Mouse (Mus musculus): ENCODE results near the gene Cfap77. TPM values are rescaled to one million over a fixed set of nuclear protein-coding genes. Genes with fewer than 3 reads are reported as not detected.

The Cfap77 gene
- polyA plus RNA-seq, 1 experiment: 0.38 TPM

GRCm38 (mm10) chr2:29075331-29076070 is 20.6 kb upstream of the Cfap77 start:
- H3K27me3 ChIP-seq (ENCODE audit: control insufficient read depth, insufficient read depth, low read length): no peaks in the 10 kb centered on the region
- no peaks in the 10 kb centered on the region for H3K4me1 ChIP-seq (replicated peaks; ENCODE audit: control insufficient read depth, insufficient read depth, low read length)
- H3K4me3 ChIP-seq (ENCODE audit: control insufficient read depth, insufficient read depth, low read length): no peak overlapping the region
- peaks cover 65% of the 10 kb centered on the region for H3K36me3 ChIP-seq (ENCODE audit: control insufficient read depth, insufficient read depth, low read length)
- H3K27ac ChIP-seq (ENCODE audit: control insufficient read depth, insufficient read depth, low read length): no peak overlapping the region
- TF ChIP-seq CTCF (IDR thresholded peaks at IDR 0.05; ENCODE audit: borderline replicate concordance, control insufficient read depth, extremely low read depth, insufficient read depth, low read length, poor library complexity) (no peak), POLR2A (IDR thresholded peaks at IDR 0.05; ENCODE audit: control insufficient read depth, extremely low read depth, insufficient read depth, low read length, poor library complexity) (no peak)
- no peak for DNase-seq
- WGBS: 98% methylated on average over 11 of the region's 11 CpGs

- no peaks in the 10 kb centered on the region for H3K4me1 ChIP-seq (replicated peaks; ENCODE audit: control insufficient read depth, insufficient read depth, low read length)
- no peak overlapping the region for H3K27ac ChIP-seq (ENCODE audit: control insufficient read depth, insufficient read depth, low read length)
- H3K4me3 ChIP-seq (ENCODE audit: control insufficient read depth, insufficient read depth, low read length): no peak overlapping the region
- peaks cover 63% of the 10 kb centered on the region for H3K36me3 ChIP-seq (ENCODE audit: control insufficient read depth, insufficient read depth, low read length)
- TF ChIP-seq POLR2A (IDR thresholded peaks at IDR 0.05; ENCODE audit: control insufficient read depth, extremely low read depth, insufficient read depth, low read length, poor library complexity): no peak
- TF ChIP-seq CTCF (IDR thresholded peaks at IDR 0.05; ENCODE audit: borderline replicate concordance, control insufficient read depth, extremely low read depth, insufficient read depth, low read length, poor library complexity): no peak
- 95% methylated on average over 7 of the region's 7 CpGs for WGBS
- no peak for DNase-seq
- H3K27me3 ChIP-seq (ENCODE audit: control insufficient read depth, insufficient read depth, low read length): no peaks in the 10 kb centered on the region
Observed at GRCm38 (mm10) chr2:29074676-29075075, 19.8 kb upstream of the Cfap77 start.

- DNase-seq: no peak
- no peaks in the 10 kb centered on the region for H3K27me3 ChIP-seq (ENCODE audit: control insufficient read depth, insufficient read depth, low read length)
- no peaks in the 10 kb centered on the region for H3K4me1 ChIP-seq (replicated peaks; ENCODE audit: control insufficient read depth, insufficient read depth, low read length)
- 91% methylated on average over 7 of the region's 7 CpGs for WGBS
- H3K27ac ChIP-seq (ENCODE audit: control insufficient read depth, insufficient read depth, low read length): no peak overlapping the region
- no peak overlapping the region for H3K4me3 ChIP-seq (ENCODE audit: control insufficient read depth, insufficient read depth, low read length)
- H3K36me3 ChIP-seq (ENCODE audit: control insufficient read depth, insufficient read depth, low read length): peaks cover 26% of the 10 kb centered on the region; the same call in 1 of the 2 replicates
- TF ChIP-seq CTCF (IDR thresholded peaks at IDR 0.05; ENCODE audit: borderline replicate concordance, control insufficient read depth, extremely low read depth, insufficient read depth, low read length, poor library complexity) (no peak), POLR2A (IDR thresholded peaks at IDR 0.05; ENCODE audit: control insufficient read depth, extremely low read depth, insufficient read depth, low read length, poor library complexity) (no peak)
Observed at GRCm38 (mm10) chr2:29066410-29066809, 11.5 kb upstream of the Cfap77 start.

GRCm38 (mm10) chr2:29065796-29066195 is 10.9 kb upstream of the Cfap77 start:
- TF ChIP-seq CTCF (IDR thresholded peaks at IDR 0.05; ENCODE audit: borderline replicate concordance, control insufficient read depth, extremely low read depth, insufficient read depth, low read length, poor library complexity) (no peak), POLR2A (IDR thresholded peaks at IDR 0.05; ENCODE audit: control insufficient read depth, extremely low read depth, insufficient read depth, low read length, poor library complexity) (no peak)
- Histone ChIP-seq H3K27me3 (ENCODE audit: control insufficient read depth, insufficient read depth, low read length) (no peaks in the 10 kb centered on the region), H3K27ac (ENCODE audit: control insufficient read depth, insufficient read depth, low read length) (no peak overlapping the region), H3K36me3 (ENCODE audit: control insufficient read depth, insufficient read depth, low read length) (peaks cover 24% of the 10 kb centered on the region; the same call in 1 of the 2 replicates), H3K4me1 (replicated peaks; ENCODE audit: control insufficient read depth, insufficient read depth, low read length) (peaks cover 2% of the 10 kb centered on the region; the same call in 1 of the 2 replicates), H3K4me3 (ENCODE audit: control insufficient read depth, insufficient read depth, low read length) (no peak overlapping the region)
- no peak for DNase-seq
- WGBS: 89% methylated on average over 6 of the region's 6 CpGs

GRCm38 (mm10) chr2:29060135-29060597 is 5.3 kb upstream of the Cfap77 start, which contains the start of gene Ttf1:
Gene Ttf1, plus strand, starts transcription at chr2:29060262.
- TF ChIP-seq POLR2A (IDR thresholded peaks at IDR 0.05; ENCODE audit: control insufficient read depth, extremely low read depth, insufficient read depth, low read length, poor library complexity) (peak; percentile 89), CTCF (IDR thresholded peaks at IDR 0.05; ENCODE audit: borderline replicate concordance, control insufficient read depth, extremely low read depth, insufficient read depth, low read length, poor library complexity) (0 out of 2 replicates have a peak, but pooled peaks have one; percentile 29)
- under 1% methylated on average over 41 of the region's 41 CpGs for WGBS
- Histone ChIP-seq H3K36me3 (ENCODE audit: control insufficient read depth, insufficient read depth, low read length) (no peaks in the 10 kb centered on the region), H3K27ac (ENCODE audit: control insufficient read depth, insufficient read depth, low read length) (peak within 1 kb of the TSS; percentile 96), H3K4me3 (ENCODE audit: control insufficient read depth, insufficient read depth, low read length) (peak within 1 kb of the TSS; percentile 88), H3K4me1 (replicated peaks; ENCODE audit: control insufficient read depth, insufficient read depth, low read length) (peaks cover 2% of the 10 kb centered on the region; the same call in 1 of the 2 replicates), H3K27me3 (ENCODE audit: control insufficient read depth, insufficient read depth, low read length) (no peaks in the 10 kb centered on the region)
- peak; percentile 86 for DNase-seq

GRCm38 (mm10) chr2:29054545-29054935 is 326 bp downstream of the Cfap77 start:
- no peak for DNase-seq
- Histone ChIP-seq H3K4me1 (replicated peaks; ENCODE audit: control insufficient read depth, insufficient read depth, low read length) (peaks cover 14% of the 10 kb centered on the region), H3K4me3 (ENCODE audit: control insufficient read depth, insufficient read depth, low read length) (peak overlapping the region; percentile 61), H3K27ac (ENCODE audit: control insufficient read depth, insufficient read depth, low read length) (no peak overlapping the region), H3K27me3 (ENCODE audit: control insufficient read depth, insufficient read depth, low read length) (no peaks in the 10 kb centered on the region), H3K36me3 (ENCODE audit: control insufficient read depth, insufficient read depth, low read length) (no peaks in the 10 kb centered on the region)
- no peak for TF ChIP-seq CTCF (IDR thresholded peaks at IDR 0.05; ENCODE audit: borderline replicate concordance, control insufficient read depth, extremely low read depth, insufficient read depth, low read length, poor library complexity)
- no peak for TF ChIP-seq POLR2A (IDR thresholded peaks at IDR 0.05; ENCODE audit: control insufficient read depth, extremely low read depth, insufficient read depth, low read length, poor library complexity)
- WGBS: 3% methylated on average over 30 of the region's 30 CpGs
